ENCODE assay signal across 8 mouse cellular contexts in genomic region chr11:96969280-96969722, GRCm38 (mm10). TPM values are rescaled to one million over a fixed set of nuclear protein-coding genes. Genes with fewer than 3 reads are reported as not detected.
DNase-seq lines count a peak whose midpoint lies in the region; ATAC-seq and TF ChIP-seq lines count a peak whose summit lies in the region.

No protein-coding gene starts in this region.

- H3K27ac ChIP-seq in heart, embryonic 11.5 days (ENCODE audit: low read depth, low read length), result peak overlapping the region; percentile 91
- H3K27ac ChIP-seq in liver, embryonic 14.5 days, result peak overlapping the region; percentile 74

- H3K4me2 ChIP-seq in heart, embryonic 11.5 days, result peak overlapping the region; percentile 41
- peak overlapping the region; percentile 74 for H3K4me2 ChIP-seq in liver, embryonic 14.5 days (ENCODE audit: low read depth)

- H3K4me1 ChIP-seq in heart, embryonic 11.5 days (ENCODE audit: control insufficient read depth, insufficient read depth, low read length), result peaks cover 44% of the 10 kb centered on the region
- peaks cover 36 to 51% of the 10 kb centered on the region in 2 experiments for H3K4me1 ChIP-seq in liver, embryonic 14.5 days (replicated peaks; ENCODE audit: control insufficient read depth in 2 of 2, insufficient read depth in 2 of 2, low read length in 1 of 2)

- no peaks in the 10 kb centered on the region for H3K27me3 ChIP-seq in heart, embryonic 11.5 days (ENCODE audit: control insufficient read depth, insufficient read depth, low read length)
- H3K27me3 ChIP-seq in liver, embryonic 14.5 days (ENCODE audit: control insufficient read depth, insufficient read depth, low read length), result no peaks in the 10 kb centered on the region

- no peak overlapping the region for H3K4me3 ChIP-seq in heart, embryonic 11.5 days (ENCODE audit: low read depth, low read length)
- H3K4me3 ChIP-seq in liver, embryonic 14.5 days (ENCODE audit: insufficient read depth in 1 of 2, low read depth in 2 of 2, low read length in 2 of 2), result peak overlapping the region; percentile 18; a peak in 3 of 4 replicates

- no peak for TF ChIP-seq CTCF in liver, embryonic 14.5 days (IDR thresholded peaks at IDR 0.05; ENCODE audit: low read depth)

- intact Hi-C loops in heart, postnatal 25 days (cut with DNase I), result no loop called here
- intact Hi-C loops in left cerebral cortex, postnatal 25 days (cut with DNase I), result no loop called here

- H3K9me3 ChIP-seq in heart, embryonic 11.5 days (replicated peaks; ENCODE audit: control insufficient read depth, low read length), result no peaks in the 10 kb centered on the region
- H3K9me3 ChIP-seq in liver, embryonic 14.5 days (ENCODE audit: control insufficient read depth, low read length), result no peaks in the 10 kb centered on the region

- 27% methylated on average over 5 of the region's 5 CpGs for WGBS in heart, embryonic 11.5 days (ENCODE audit: insufficient replicate concordance)
- 31% methylated on average over 5 of the region's 5 CpGs for WGBS in liver, embryonic 14.5 days (ENCODE audit: insufficient replicate concordance)

- ATAC-seq in heart, embryonic 11.5 days (replicated peaks; ENCODE audit: insufficient number of reproducible peaks, low FRiP score, low TSS enrichment), result peak; percentile 69
- peak; percentile 59 for ATAC-seq in liver, embryonic 14.5 days (ENCODE audit: insufficient read depth)

- TF ChIP-seq EP300 in liver, embryonic 14.5 days (IDR thresholded peaks at IDR 0.05; ENCODE audit: low read depth), result no peak

- H3K36me3 ChIP-seq in heart, embryonic 11.5 days (ENCODE audit: control insufficient read depth, insufficient read depth, low read length), result no peaks in the 10 kb centered on the region
- peaks cover 10% of the 10 kb centered on the region for H3K36me3 ChIP-seq in liver, embryonic 14.5 days (replicated peaks; ENCODE audit: control insufficient read depth, insufficient read depth, low read depth)

- DNase-seq in heart, adult 11 months, result peak; percentile 98
- DNase-seq in heart, postnatal 25 days (ENCODE audit: low spot score), result no peak
- DNase-seq in adipocyte (ENCODE audit: low spot score), result peak; percentile 72
- DNase-seq in liver, embryonic 14.5 days (ENCODE audit: low read depth in 3 of 3, low spot score in 3 of 3), result no peak
- DNase-seq in right cerebral cortex, postnatal 36 days (ENCODE audit: low spot score in 2 of 2), result no peak
- DNase-seq in left cerebral cortex, postnatal 25 days (ENCODE audit: low spot score in 2 of 2), result no peak
- no peak for DNase-seq in layer of hippocampus, adult 9-10 months (ENCODE audit: low spot score)

- peak overlapping the region; percentile 67 for H3K9ac ChIP-seq in heart, embryonic 11.5 days (ENCODE audit: low read depth, low read length)
- H3K9ac ChIP-seq in liver, embryonic 14.5 days (replicated peaks), result peak overlapping the region; percentile 36

RNA-seq across cellular contexts. Expression of gene Sp2, which starts 13.5 kb away (rescaled TPM):
- 10 to 100 TPM in 1 of 2 experiments, 1 to 10 TPM in 1; 9.8 to 11.6 TPM for total RNA-seq in heart, postnatal 25 days (2021)
- polyA plus RNA-seq in heart, embryonic 11.5 days (2014; fragmentation: Nextera tagmentation; extraction: Ambion mirVana), result 17.3 and 17.9 TPM in 2 replicates
- 7.7 and 8.0 TPM in 2 replicates for polyA plus RNA-seq in liver, embryonic 14.5 days (2012; rRNA removed)
- polyA plus RNA-seq in liver, embryonic 14.5 days (2014; fragmentation: Nextera tagmentation; extraction: Ambion mirVana), result 13.7 and 17.1 TPM in 2 replicates
- total RNA-seq in left cerebral cortex, postnatal 25 days (2021), result 10 to 100 TPM; 12.8 to 13.5 TPM

RNA-seq across cellular contexts. Expression of gene Pnpo, which starts 25.5 kb away (rescaled TPM):
- total RNA-seq in heart, postnatal 25 days (2021), result 10 to 100 TPM; 11.3 to 12.9 TPM
- polyA plus RNA-seq in heart, embryonic 11.5 days (2014; fragmentation: Nextera tagmentation; extraction: Ambion mirVana), result 63.9 and 68.0 TPM in 2 replicates
- polyA plus RNA-seq in liver, embryonic 14.5 days (2012; rRNA removed), result 315 and 355 TPM in 2 replicates
- polyA plus RNA-seq in liver, embryonic 14.5 days (2014; fragmentation: Nextera tagmentation; extraction: Ambion mirVana), result 564 and 592 TPM in 2 replicates
- total RNA-seq in left cerebral cortex, postnatal 25 days (2021), result 10 to 100 TPM; 37.4 to 37.5 TPM

RNA-seq across cellular contexts. Expression of gene Prr15l, which starts 41.4 kb away (rescaled TPM):
- total RNA-seq in heart, postnatal 25 days (2021), result 1 to 10 TPM; 1.7 to 2.3 TPM
- 0.23 and 0.50 TPM in 2 replicates for polyA plus RNA-seq in heart, embryonic 11.5 days (2014; fragmentation: Nextera tagmentation; extraction: Ambion mirVana)
- 2.8 and 3.3 TPM in 2 replicates for polyA plus RNA-seq in liver, embryonic 14.5 days (2012; rRNA removed)
- polyA plus RNA-seq in liver, embryonic 14.5 days (2014; fragmentation: Nextera tagmentation; extraction: Ambion mirVana), result 4.9 and 8.5 TPM in 2 replicates
- not detected for total RNA-seq in left cerebral cortex, postnatal 25 days (2021)

RNA-seq across cellular contexts. Expression of gene Sp6, which starts 43.9 kb away (rescaled TPM):
- under 1 TPM; 0.11 to 0.29 TPM for total RNA-seq in heart, postnatal 25 days (2021)
- polyA plus RNA-seq in heart, embryonic 11.5 days (2014; fragmentation: Nextera tagmentation; extraction: Ambion mirVana), result 0.07 and 0.11 TPM in 2 replicates
- 0.02 and 0.06 TPM in 2 replicates for polyA plus RNA-seq in liver, embryonic 14.5 days (2012; rRNA removed)
- not detected in 2 replicates for polyA plus RNA-seq in liver, embryonic 14.5 days (2014; fragmentation: Nextera tagmentation; extraction: Ambion mirVana)
- total RNA-seq in left cerebral cortex, postnatal 25 days (2021), result 1 to 10 TPM; 2.1 to 2.2 TPM

RNA-seq across cellular contexts. Expression of gene Cdk5rap3, which starts 53.0 kb away (rescaled TPM):
- total RNA-seq in heart, postnatal 25 days (2021), result 10 to 100 TPM; 21.6 to 23.2 TPM
- polyA plus RNA-seq in heart, embryonic 11.5 days (2014; fragmentation: Nextera tagmentation; extraction: Ambion mirVana), result 52.5 and 60.2 TPM in 2 replicates
- polyA plus RNA-seq in liver, embryonic 14.5 days (2012; rRNA removed), result 14.2 and 20.1 TPM in 2 replicates
- polyA plus RNA-seq in liver, embryonic 14.5 days (2014; fragmentation: Nextera tagmentation; extraction: Ambion mirVana), result 34.1 and 36.4 TPM in 2 replicates
- total RNA-seq in left cerebral cortex, postnatal 25 days (2021), result 10 to 100 TPM; 28.1 to 32.3 TPM

Comparison
In these comparisons a context has a peak if more than half of its experiments do, and no peak if none do; other contexts are left out.
1. DNase-seq: peak in heart, adult 11 months (single experiment) and adipocyte (single experiment); none in heart, postnatal 25 days (single experiment), liver, embryonic 14.5 days (0 of 3), right cerebral cortex, postnatal 36 days (0 of 2), left cerebral cortex, postnatal 25 days (0 of 2) and layer of hippocampus, adult 9-10 months (single experiment).